Mouse (Mus musculus) cerebellum, adult 18-20 months (tissue): ENCODE measurements around the gene Htt.
A peak's percentile ranks its signal among the peaks of the same experiment; 100 is the strongest.

Experiments
- DNase-seq, 2 experiments: peaks; one replicate each; pipeline ENCODE4 v3.0.0; 2021

Htt gene

GRCm38 (mm10) chr5:34896697-34897453 lies 135.3 kb downstream of the Htt start:
- no peak for DNase-seq

DNA sequence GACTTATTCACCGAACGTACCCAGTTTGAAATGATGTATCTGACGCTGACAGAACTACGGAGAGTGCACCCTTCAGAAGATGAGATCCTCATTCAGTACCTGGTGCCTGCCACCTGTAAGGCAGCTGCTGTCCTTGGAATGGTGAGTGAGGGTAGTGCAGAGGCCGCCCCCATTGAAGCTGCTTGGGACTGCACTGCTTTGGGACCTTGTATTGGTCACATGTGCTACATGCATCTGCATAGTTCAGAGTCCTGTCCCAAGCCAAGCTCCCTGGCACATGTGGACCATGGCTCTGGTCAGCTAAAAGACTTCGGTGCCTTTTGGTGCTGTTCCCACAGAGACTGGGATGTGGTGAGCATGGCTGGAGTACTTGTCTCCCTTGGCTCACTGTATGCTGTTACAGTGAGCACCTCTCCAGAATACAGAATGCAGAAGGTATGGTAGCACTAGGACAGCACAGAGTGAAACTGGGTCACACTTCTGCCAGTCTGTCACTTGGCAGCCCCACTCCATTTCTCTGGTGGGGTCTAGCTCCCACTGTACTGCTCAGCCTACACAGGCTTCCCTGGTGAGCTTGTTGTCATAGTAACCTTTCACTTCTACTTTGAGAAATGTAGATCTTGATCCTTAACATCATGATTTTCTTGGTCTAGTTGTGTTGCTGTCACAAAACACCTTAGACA lies 138.4 kb downstream of the Htt start:
- no peak for DNase-seq

DNA sequence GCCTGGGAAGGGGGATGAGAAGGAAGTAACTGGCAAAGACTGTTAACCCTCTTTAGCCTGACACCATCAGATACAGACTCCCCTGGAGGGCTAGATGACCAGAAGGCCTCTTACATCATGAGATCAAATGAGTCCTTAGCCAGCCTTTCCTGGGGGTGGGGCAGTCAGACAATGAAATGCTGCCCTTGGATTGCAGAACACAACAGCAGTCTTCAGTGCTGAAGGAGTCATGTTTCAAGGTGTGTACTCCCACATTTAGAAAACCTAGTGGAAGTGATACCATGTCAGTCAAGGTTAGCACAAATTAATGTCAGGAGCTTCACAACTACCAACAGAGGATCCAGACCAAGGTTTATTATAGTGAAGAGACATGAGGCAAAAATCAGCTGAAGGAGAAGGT lies 140.8 kb downstream of the Htt start:
- no peak for DNase-seq

DNA sequence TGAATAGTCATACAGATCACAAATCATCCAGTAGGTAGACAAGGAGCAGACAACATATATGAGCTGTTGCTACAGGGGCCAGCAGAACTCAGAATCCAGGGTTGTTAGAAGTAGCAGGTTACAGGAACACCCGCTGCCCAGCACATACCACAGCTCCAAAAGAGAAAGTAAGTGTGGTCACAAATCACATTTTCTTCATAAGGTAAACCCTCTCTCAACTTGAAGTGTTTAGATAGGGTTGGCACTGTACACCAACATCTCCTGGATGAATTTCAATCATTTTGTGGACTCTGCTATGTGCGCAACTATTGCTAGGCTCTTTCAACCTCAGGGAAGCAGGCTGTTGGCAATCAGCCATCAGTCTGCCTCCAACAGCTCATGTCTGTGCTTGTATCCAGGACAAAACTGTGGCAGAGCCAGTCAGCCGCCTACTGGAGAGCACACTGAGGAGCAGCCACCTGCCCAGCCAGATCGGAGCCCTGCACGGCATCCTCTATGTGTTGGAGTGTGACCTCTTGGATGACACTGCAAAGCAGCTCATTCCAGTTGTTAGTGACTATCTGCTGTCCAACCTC lies 141.4 kb downstream of the Htt start:
- DNase-seq, result peak; percentile 81 to 89

DNA sequence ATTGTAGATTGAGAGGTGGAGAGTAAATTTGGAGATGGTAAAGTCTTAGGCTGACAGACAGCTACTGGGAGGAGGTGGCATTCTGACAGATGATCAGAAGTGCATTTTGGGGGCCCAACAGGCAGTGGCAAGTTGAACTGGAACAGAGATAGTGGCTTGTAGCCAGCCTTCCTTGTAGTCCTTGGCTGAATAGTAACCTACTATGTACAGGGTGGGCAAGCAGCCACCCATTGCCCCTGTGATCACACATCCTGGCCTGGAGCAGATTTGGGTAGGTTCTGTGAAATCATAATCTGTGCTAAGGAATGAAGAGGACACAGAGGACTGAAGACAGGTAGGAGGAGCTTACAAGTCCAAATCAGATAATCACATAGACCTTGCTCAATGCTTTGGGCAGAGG lies 142.9 kb downstream of the Htt start:
- no peak for DNase-seq

DNA sequence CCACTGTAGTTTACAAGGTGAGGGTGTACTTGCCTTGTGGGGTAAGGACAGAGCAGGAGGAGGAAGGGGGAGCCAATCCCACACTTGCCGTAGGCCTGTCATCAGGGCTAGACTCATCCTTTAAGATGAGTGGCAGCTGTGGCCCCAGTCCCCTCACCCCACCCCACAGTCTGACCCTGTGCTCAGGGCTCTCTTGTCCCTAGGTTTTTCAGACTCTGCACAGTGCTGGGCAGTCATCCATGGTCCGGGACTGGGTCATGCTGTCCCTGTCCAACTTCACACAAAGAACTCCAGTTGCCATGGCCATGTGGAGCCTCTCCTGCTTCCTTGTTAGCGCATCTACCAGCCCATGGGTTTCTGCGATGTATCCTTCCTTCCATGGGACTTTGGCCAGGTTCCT lies 145.7 kb downstream of the Htt start:
- no peak for DNase-seq

DNA sequence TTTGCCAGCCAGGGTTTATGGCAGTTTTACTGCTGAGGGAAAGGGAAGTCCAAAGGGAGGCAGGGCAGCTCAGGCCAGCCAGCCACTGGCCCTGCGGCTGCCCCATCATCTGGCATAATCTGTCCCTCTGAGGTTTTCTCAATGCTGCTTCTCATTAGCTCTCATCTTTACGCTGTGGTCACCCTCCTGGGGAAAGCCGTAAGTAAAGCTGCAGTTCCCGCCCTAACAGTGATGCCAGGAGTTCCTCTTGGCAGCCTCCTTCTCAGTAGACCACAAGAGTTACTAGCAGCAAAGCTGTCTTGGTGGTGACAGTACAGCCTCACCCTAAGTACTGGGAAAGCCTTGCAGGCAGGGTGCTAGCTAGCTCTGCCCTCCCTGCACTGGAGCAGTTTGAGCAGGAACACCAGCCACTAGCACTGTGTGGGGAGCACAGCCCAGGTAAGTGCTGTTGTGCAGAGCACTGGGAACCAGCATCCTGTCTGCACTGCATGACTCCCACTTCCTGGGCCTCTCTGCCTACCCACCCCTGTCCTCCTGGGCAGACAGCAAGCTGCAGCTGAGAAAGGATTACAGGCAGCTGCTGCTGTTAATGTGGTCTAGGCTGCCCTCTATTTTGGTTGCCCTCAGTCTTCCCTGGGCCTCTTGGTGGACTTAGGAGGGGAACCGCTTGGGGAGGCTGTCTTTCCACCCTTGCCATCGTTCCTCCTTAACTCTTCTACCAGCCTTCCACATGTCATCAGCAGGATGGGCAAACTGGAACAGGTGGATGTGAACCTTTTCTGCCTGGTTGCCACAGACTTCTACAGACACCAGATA lies 146.6 kb downstream of the Htt start, which contains the start of gene Msantd1:
Msantd1 (plus strand) TSS at position 103 of the 816 bp plus-strand sequence.
- no peak for DNase-seq

DNA sequence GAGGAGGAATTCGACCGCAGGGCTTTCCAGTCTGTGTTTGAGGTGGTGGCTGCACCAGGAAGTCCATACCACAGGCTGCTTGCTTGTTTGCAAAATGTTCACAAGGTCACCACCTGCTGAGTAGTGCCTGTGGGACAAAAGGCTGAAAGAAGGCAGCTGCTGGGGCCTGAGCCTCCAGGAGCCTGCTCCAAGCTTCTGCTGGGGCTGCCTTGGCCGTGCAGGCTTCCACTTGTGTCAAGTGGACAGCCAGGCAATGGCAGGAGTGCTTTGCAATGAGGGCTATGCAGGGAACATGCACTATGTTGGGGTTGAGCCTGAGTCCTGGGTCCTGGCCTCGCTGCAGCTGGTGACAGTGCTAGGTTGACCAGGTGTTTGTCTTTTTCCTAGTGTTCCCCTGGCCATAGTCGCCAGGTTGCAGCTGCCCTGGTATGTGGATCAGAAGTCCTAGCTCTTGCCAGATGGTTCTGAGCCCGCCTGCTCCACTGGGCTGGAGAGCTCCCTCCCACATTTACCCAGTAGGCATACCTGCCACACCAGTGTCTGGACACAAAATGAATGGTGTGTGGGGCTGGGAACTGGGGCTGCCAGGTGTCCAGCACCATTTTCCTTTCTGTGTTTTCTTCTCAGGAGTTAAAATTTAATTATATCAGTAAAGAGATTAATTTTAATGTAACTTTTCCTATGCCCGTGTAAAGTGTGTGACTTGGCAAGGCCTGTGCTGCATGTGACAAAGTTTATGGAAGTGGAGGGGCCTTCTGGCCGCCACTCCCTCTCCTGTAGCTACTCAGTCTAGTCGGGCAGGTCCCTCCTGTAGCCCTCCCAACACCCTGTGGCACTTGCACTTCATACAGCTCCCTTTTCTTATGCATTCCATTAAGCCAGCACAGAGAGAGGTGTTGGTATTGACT lies 147.4 kb downstream of the Htt start:
- DNase-seq, result no peak

- DNase-seq, result no peak
Measured at GRCm38 (mm10) chr5:34909634-34910503, 148.3 kb downstream of the Htt start.

DNA sequence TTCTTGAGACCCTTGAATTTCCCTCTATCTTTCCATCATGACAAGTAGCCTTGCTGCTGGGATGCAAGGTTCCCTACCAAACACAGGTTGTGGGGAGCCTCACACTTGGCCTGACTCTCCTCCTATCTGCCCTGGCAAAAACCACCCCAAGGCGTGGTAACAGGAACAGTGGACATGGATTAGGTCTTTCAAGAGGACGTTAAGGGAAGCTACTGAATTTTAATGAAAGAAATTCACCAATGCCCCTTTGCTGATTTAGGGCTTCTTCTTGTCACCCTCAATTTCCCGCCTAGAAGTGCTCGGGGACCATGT lies 148.9 kb downstream of the Htt start:
- DNase-seq, result no peak

- DNase-seq, result peak; percentile 65 to 66
Measured at GRCm38 (mm10) chr5:34915801-34916200, 154.3 kb downstream of the Htt start.

DNA sequence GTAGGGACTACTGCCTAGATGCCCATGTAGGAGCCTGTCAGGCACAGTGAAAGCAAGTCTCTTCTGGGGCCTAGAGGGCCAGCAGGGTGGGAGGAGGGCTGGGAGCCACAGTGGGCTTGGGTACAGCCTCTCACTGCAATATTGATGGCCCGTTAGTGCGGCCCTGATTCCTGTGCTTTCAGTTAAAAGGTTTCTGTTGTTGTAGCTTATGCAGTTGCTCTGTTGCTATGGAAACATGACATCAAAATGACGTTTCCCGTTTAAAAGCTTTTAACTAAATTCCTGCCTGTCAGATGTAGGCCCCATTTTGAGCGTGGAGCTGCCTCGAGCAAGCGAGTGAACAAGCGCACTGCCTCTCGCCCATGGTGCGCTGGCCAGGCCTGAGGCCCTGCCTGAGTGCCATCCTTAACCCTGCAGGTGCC lies 155.7 kb downstream of the Htt start:
- no peak for DNase-seq

DNA sequence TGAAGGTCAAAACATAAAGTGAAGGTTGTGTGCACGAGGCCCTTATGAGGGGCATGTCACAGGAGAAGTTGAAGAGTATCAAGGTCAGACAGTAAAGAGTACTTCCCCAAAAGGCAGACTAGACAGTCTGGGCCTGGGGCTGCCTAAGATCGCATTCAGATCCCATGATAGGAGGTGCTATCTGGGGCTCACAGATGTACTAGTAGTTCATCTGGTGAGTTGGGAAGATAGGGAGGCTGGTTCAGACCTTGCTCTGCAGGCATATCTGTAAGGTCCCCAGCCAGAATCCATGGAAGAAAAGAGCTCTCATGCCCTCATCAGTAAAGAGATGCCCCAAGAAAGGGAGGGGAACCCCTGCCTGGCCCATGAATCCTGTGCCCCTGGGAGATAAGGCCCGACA lies 157.2 kb downstream of the Htt start:
- DNase-seq, result no peak

- DNase-seq, result no peak
Measured at GRCm38 (mm10) chr5:34922531-34922930, 161.0 kb downstream of the Htt start.

DNA sequence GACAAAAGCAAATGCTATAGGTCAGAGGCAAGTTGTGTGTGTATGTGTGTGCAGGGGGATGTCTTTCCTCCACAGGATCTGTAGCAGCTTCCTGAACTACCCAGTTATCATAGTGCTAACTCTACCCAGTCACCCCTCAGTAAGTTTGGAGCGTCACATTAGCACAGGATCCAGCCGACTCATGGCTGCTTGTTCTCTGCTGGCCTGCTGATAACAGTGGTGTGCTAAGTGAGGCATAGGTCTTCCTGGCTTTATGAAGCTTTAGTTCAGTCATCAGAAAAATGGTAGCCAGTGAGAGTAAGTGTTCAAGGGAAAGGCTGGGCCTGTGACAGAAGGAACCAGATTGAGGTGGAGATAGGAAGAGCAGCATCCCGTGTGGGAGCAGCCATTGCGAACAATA lies 162.4 kb downstream of the Htt start:
- DNase-seq, result no peak

GRCm38 (mm10) chr5:34924519-34924918 lies 163.0 kb downstream of the Htt start:
- no peak for DNase-seq

DNA sequence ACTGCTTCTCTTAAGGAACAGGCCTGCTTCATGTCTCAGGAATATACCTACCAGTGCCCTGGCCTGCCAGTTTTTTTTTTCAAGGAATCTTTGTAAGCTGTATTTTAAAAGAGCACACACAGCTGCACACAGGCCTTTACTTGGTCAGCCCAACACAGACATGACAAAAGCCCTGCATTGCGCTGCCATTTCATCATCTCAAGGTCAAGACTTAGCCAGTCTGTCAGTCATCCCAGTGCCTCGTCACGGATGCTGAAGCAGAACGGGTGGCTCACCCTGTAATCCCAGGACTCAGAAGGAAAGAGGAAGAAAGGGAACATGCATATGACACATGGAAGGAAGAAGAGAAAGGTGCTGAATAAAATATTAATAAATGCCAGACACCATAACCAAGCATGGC lies 166.1 kb downstream of the Htt start:
- DNase-seq, result no peak

GRCm38 (mm10) chr5:34930151-34930975 lies 168.8 kb downstream of the Htt start:
- no peak for DNase-seq

- no peak for DNase-seq
Measured at GRCm38 (mm10) chr5:34931091-34931490, 169.6 kb downstream of the Htt start.
